Mouse (Mus musculus) stomach, embryonic 14.5 days (tissue): ENCODE measurements around the gene Pgr. TPM values are rescaled to one million over a fixed set of nuclear protein-coding genes. Genes with fewer than 3 reads are reported as not detected.

Experiments used
- ATAC-seq: fragments of 200-750 bp; cut with Nextera tagmentation; 2 replicates; pipeline ENCODE4 v1.8.0; 2017; ENCODE audit warnings: low read depth, moderate TSS enrichment; ENCODE audit not compliant: insufficient number of reproducible peaks, insufficient read depth, low FRiP score
- H3K27ac ChIP-seq: fragments of 300-500 bp; sonication (generic); 2 replicates; pipeline ENCODE4 v1.5.1; 2014; ENCODE audit warnings: mild to moderate bottlenecking, low read length, moderate library complexity, mixed read lengths
- H3K27me3 ChIP-seq: fragments of 300-500 bp; sonication (generic); 2 replicates; pipeline ENCODE4 v1.6.1; 2014; ENCODE audit warnings: low read length, control low read depth, mixed read lengths; ENCODE audit not compliant: control insufficient read depth, insufficient read depth
- H3K36me3 ChIP-seq: fragments of 300-500 bp; sonication (generic); 2 replicates; pipeline ENCODE4 v1.6.1; 2014; ENCODE audit warnings: mild to moderate bottlenecking, control low read depth, low read length, moderate library complexity, mixed read lengths; ENCODE audit not compliant: control insufficient read depth, insufficient read depth
- H3K4me1 ChIP-seq: fragments of 300-500 bp; sonication (generic); 2 replicates; pipeline ENCODE4 v1.6.1; 2014; ENCODE audit warnings: low read length, control low read depth, mixed read lengths; ENCODE audit not compliant: control insufficient read depth, insufficient read depth
- H3K4me2 ChIP-seq: fragments of 300-500 bp; sonication (generic); replicated peaks from 2 replicates; pipeline ENCODE4 v1.6.1; 2014; ENCODE audit warnings: low read depth, low read length, control low read depth
- H3K4me3 ChIP-seq: fragments of 300-500 bp; sonication (generic); 2 replicates; pipeline ENCODE4 v1.5.1; 2014; ENCODE audit warnings: low read depth, low read length, control low read depth
- H3K9ac ChIP-seq: fragments of 300-500 bp; sonication (generic); replicated peaks from 2 replicates; pipeline ENCODE4 v1.6.1; 2014; ENCODE audit warnings: low read depth, mild to moderate bottlenecking, control low read depth, low read length, moderate library complexity, mixed read lengths
- H3K9me3 ChIP-seq: fragments of 300-500 bp; sonication (generic); 2 replicates; pipeline ENCODE4 v1.6.1; 2016; ENCODE audit warnings: low read depth, low read length, control low read depth; ENCODE audit not compliant: control insufficient read depth
- WGBS: fragments of 180-500 bp; shearing (Covaris S2); extraction: QIAGEN DNeasy Blood & Tissue Kit; methylation state at CpG from one replicate; pipeline ENCODE4 v1.1.7; 2014; 5-methylcytosine and 5-hydroxymethylcytosine counted together
- polyA plus RNA-seq: library from polyadenylated mRNA; unstranded; fragments of >200 nt; fragmentation: Nextera tagmentation; extraction: Ambion mirVana; gene quantifications from 2 replicates; pipeline ENCODE4 v1.2.1, GENCODE M21; 2014

Pgr gene
- polyA plus RNA-seq: 0.53 and 0.71 TPM in 2 replicates

- whole genome bisulfite sequencing: under 1% methylated on average over 16 of the region's 16 CpGs
- Histone ChIP-seq H3K4me2 (peak within 1 kb of the TSS; percentile 74), H3K36me3 (no peaks in the 10 kb centered on the region), H3K27ac (no peak within 1 kb of the TSS), H3K9ac (no peak within 1 kb of the TSS), H3K9me3 (no peaks in the 10 kb centered on the region), H3K4me3 (peak within 1 kb of the TSS; percentile 56), H3K4me1 (peaks cover 9% of the 10 kb centered on the region), H3K27me3 (0 out of 2 replicates have a peak, but pooled peaks cover 13% of the 10 kb centered on the region)
- no peak for ATAC-seq
These were observed at the start of gene Pgr for GRCm38 (mm10) chr9:8899616-8900202. Gene Pgr (plus strand): TSS chr9:8899833.

DNA sequence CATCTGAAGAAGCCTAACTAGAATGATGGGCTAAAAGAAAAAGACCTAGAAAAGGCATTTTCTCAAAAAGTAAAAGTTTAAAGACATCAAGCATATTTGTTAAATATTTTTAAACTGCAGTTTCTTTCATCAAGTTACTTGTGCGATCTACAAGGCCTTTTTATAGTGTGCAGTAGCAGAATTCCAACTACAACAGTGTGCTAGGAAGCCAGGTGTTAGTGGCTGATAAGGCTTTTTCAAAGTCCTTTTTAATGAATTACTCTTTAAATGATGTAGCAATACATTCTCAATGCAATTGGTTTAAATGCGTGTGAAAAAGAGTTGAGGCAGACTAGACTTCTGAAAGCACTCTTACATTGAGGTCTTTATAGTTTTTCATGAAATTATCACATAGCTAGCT lies 42.2 kb upstream of the Pgr start:
- 62% methylated on average over 2 of the region's 2 CpGs for WGBS
- Histone ChIP-seq H3K9ac (no peak overlapping the region), H3K27ac (no peak overlapping the region), H3K4me2 (no peak overlapping the region), H3K9me3 (no peaks in the 10 kb centered on the region), H3K4me3 (no peak overlapping the region), H3K4me1 (no peaks in the 10 kb centered on the region), H3K27me3 (no peaks in the 10 kb centered on the region), H3K36me3 (no peaks in the 10 kb centered on the region)
- ATAC-seq: no peak

DNA sequence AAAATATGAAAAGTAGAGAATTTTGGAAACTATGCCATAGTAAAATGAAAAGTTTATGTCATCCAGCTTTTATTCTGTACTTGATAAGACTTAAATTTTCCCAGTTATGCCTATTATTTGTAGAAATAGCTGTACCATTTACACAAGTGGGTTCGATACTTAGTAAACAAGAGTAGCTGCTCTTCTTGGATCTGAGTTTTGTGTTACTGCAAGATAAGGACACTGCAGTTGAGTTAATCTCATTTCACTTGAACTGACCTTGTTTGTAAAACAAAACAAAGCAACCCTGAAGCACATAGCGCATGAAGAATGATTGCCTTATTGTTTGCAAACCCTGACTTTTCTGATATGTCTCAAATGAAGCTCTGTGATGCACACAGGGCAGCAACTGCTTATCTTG lies 31.1 kb upstream of the Pgr start:
- ATAC-seq: no peak

GRCm38 (mm10) chr9:8895205-8895604 lies 4.4 kb upstream of the Pgr start:
- Histone ChIP-seq H3K9me3 (no peaks in the 10 kb centered on the region), H3K4me1 (no peaks in the 10 kb centered on the region), H3K4me2 (no peak overlapping the region), H3K9ac (no peak overlapping the region), H3K36me3 (no peaks in the 10 kb centered on the region), H3K27ac (no peak overlapping the region), H3K27me3 (no peaks in the 10 kb centered on the region), H3K4me3 (no peak overlapping the region)
- 76% methylated on average over 5 of the region's 5 CpGs for WGBS
- no peak for ATAC-seq

More for the DNA sequence above, 31.1 kb upstream of the Pgr start:
- WGBS: 63% methylated on average over 2 of the region's 2 CpGs
- no peaks in the 10 kb centered on the region for H3K36me3 ChIP-seq
- H3K27me3 ChIP-seq: no peaks in the 10 kb centered on the region
- H3K4me3 ChIP-seq: no peak overlapping the region
- no peak overlapping the region for H3K4me2 ChIP-seq
- no peaks in the 10 kb centered on the region for H3K4me1 ChIP-seq
- no peak overlapping the region for H3K27ac ChIP-seq
- H3K9me3 ChIP-seq: no peaks in the 10 kb centered on the region
- no peak overlapping the region for H3K9ac ChIP-seq

DNA sequence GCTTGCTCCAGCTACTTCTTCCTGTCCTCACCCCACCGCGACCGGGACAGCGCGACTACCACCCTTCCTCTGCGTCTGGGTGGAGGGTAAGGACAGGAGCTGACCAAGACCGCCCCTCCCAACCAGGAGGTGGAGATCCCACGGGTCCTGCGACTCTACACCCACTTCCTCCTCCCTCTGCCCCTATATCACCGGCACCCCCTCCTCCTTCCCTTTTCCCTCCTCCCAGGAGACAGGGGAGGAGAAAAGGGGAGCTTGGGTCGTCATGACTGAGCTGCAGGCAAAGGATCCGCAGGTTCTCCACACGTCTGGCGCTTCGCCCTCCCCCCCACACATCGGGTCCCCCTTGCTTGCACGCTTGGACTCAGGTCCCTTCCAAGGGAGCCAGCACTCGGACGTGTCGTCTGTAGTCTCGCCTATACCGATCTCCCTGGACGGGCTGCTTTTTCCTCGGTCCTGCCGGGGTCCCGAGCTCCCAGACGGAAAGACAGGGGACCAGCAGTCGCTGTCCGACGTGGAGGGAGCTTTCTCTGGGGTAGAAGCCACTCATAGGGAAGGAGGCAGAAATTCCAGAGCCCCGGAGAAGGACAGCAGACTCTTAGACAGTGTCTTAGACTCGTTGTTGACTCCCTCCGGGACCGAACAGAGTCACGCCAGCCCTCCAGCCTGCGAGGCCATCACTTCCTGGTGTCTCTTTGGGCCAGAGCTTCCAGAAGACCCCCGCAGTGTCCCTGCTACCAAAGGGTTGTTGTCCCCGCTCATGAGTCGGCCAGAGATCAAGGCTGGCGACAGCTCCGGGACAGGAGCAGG lies 775 bp downstream of the Pgr start:
- Histone ChIP-seq H3K9me3 (no peaks in the 10 kb centered on the region), H3K27ac (no peak overlapping the region), H3K27me3 (0 out of 2 replicates have a peak, but pooled peaks cover 13% of the 10 kb centered on the region), H3K4me2 (peak overlapping the region; percentile 74), H3K36me3 (no peaks in the 10 kb centered on the region), H3K9ac (0 out of 2 replicates have a peak overlapping the region, but pooled peaks have one; percentile 0), H3K4me3 (peak overlapping the region; percentile 56), H3K4me1 (peaks cover 9% of the 10 kb centered on the region)
- peak; percentile 47 for ATAC-seq
- WGBS: 1% methylated on average over 41 of the region's 41 CpGs

GRCm38 (mm10) chr9:8901013-8901646 lies 1.5 kb downstream of the Pgr start:
- Histone ChIP-seq H3K4me1 (peaks cover 9% of the 10 kb centered on the region), H3K9me3 (no peaks in the 10 kb centered on the region), H3K9ac (peak overlapping the region; percentile 0; the same call in 1 of the 2 replicates), H3K27ac (no peak overlapping the region), H3K4me3 (peak overlapping the region; percentile 56), H3K4me2 (peak overlapping the region; percentile 74), H3K36me3 (no peaks in the 10 kb centered on the region), H3K27me3 (0 out of 2 replicates have a peak, but pooled peaks cover 13% of the 10 kb centered on the region)
- under 1% methylated on average over 31 of the region's 36 CpGs for WGBS
- peak; percentile 14; the same call in 1 of the 2 replicates for ATAC-seq

DNA sequence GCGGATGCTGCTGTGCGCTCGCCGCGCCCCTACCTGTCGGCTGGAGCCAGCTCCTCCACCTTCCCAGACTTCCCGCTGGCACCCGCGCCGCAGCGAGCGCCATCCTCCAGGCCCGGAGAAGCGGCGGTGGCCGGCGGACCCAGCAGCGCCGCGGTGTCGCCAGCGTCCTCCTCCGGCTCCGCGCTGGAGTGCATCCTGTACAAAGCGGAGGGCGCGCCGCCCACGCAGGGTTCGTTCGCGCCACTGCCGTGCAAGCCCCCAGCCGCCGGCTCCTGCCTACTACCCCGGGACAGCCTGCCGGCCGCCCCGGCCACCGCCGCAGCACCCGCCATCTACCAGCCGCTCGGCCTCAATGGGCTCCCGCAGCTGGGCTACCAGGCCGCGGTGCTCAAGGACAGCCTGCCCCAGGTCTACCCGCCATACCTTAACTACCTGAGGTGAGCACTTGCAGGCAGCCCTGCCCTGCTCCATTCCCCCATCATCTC lies 2.1 kb downstream of the Pgr start:
- H3K9ac ChIP-seq: peak overlapping the region; percentile 0; the same call in 1 of the 2 replicates

DNA sequence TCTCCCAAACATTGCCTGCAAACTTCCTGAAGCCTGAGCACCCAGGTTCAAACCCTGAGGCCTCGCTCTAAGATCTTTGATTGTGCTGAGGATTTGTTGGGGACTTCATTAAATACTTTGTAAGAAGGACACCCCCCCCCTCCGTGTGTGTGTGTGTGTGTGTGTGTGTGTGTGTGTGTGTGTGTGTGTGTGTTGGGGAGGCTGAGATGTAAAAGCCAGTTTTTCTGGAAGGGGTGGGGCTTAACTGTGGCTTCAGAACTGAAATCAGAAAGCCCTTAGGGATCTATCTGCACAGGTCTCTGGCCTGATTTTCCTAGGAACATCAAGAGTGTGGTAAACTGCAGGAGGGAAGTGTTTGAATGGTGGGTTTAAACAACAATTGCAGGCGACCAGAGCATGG lies 2.6 kb downstream of the Pgr start:
- Histone ChIP-seq H3K4me1 (peaks cover 9% of the 10 kb centered on the region), H3K4me3 (peak overlapping the region; percentile 56; the same call in 1 of the 2 replicates), H3K27me3 (0 out of 2 replicates have a peak, but pooled peaks cover 13% of the 10 kb centered on the region), H3K36me3 (no peaks in the 10 kb centered on the region), H3K27ac (no peak overlapping the region), H3K9ac (no peak overlapping the region), H3K4me2 (peak overlapping the region; percentile 74; the same call in 1 of the 2 replicates), H3K9me3 (no peaks in the 10 kb centered on the region)
- WGBS: 34% methylated on average over 3 of the region's 3 CpGs
- no peak for ATAC-seq

More for the DNA sequence above, 2.1 kb downstream of the Pgr start:
- no peak overlapping the region for H3K27ac ChIP-seq
- WGBS: under 1% methylated on average over 43 of the region's 49 CpGs
- peak overlapping the region; percentile 56 for H3K4me3 ChIP-seq
- peaks cover 9% of the 10 kb centered on the region for H3K4me1 ChIP-seq
- H3K36me3 ChIP-seq: no peaks in the 10 kb centered on the region
- 0 out of 2 replicates have a peak, but pooled peaks cover 13% of the 10 kb centered on the region for H3K27me3 ChIP-seq
- ATAC-seq: peak; percentile 54
- H3K9me3 ChIP-seq: no peaks in the 10 kb centered on the region
- peak overlapping the region; percentile 74 for H3K4me2 ChIP-seq
